Mouse (Mus musculus) cortical plate, adult 2 months (tissue): Measurements from ENCODE around the gene Ccnd3. TPM values are rescaled to one million over a fixed set of nuclear protein-coding genes. Genes with fewer than 3 reads are reported as not detected.
"Not testable (repeated sequence)": the region's sequence is repeated elsewhere in the genome, so short reads cannot be mapped to it uniquely, and the experiment has no call there.

Source experiments
- H3K27ac ChIP-seq: fragments of 200-500 bp; 2 replicates; pipeline ENCODE4 v1.5.1; 2012; ENCODE audit warnings: low read length, control low read depth, inconsistent platforms; ENCODE audit not compliant: insufficient read depth
- H3K4me1 ChIP-seq: fragments of 200-500 bp; 2 replicates; pipeline ENCODE4 v1.6.1; 2011; ENCODE audit warnings: low read length; ENCODE audit not compliant: control insufficient read depth, insufficient read depth
- H3K4me3 ChIP-seq: fragments of 200-500 bp; 2 replicates; pipeline ENCODE4 v1.5.1; 2011; ENCODE audit warnings: mild to moderate bottlenecking, low read length, control low read depth; ENCODE audit not compliant: insufficient read depth
- CTCF ChIP-seq: fragments of 200-500 bp; IDR thresholded peaks from 2 replicates; pipeline ENCODE4 v1.5.1; 2011; ENCODE audit warnings: mild to moderate bottlenecking, control low read depth, low read length; ENCODE audit not compliant: insufficient read depth; ENCODE audit errors: extremely low read depth
- POLR2A ChIP-seq: fragments of 200-500 bp; IDR thresholded peaks from 2 replicates; pipeline ENCODE4 v1.6.1; 2011; ENCODE audit warnings: mild to moderate bottlenecking, low read length, control low read depth; ENCODE audit not compliant: insufficient read depth; ENCODE audit errors: extremely low read depth
- polyA plus RNA-seq: library from polyadenylated mRNA; depleted of rRNA; stranded (reverse); fragments of >200 nt; gene quantifications from 2 replicates; pipeline ENCODE4 v1.2.3, GENCODE M21; 2012

Gene Ccnd3
- polyA plus RNA-seq, 1 experiment = 31.3 TPM

DNA sequence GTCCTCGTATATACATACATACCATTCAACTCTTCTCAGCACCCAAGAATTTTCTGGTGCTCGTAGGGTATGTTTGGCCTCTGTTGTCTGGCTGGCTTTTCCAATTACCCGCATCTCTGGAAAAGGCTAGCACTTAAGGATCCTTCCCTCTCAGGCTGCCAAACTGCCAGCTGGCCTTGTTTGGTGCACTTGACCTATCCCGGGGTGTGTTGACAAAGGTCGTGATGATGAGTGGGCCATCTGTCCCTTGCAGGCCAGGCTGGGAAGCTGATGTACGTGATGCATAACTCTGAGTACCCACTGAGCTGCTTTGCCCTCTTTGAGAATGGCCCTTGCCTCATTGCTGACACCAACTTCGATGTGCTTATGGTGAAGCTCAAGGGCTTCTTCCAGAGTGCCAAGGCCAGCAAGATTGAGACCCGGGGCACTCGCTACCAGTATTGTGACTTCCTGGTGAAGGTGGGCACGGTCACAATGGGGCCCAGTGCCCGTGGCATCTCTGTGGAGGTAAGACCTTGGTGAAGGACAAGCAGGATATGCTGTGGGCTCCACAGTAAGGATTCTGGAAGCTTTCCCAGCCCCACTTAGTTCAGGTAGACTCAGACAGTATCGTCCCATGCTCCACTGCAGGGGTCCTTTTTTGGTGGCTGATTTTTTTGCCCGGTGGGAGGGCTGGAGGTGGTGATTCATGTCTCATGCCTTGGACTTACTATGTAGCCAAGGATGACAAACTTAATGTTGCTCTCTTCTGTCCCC, 113.9 kb downstream of the Ccnd3 start:
- Histone ChIP-seq H3K4me1 (no peaks in the 10 kb centered on the region), H3K27ac (no peak overlapping the region), H3K4me3 (no peak overlapping the region)
- TF ChIP-seq CTCF = no peak
- no peak for TF ChIP-seq POLR2A

DNA sequence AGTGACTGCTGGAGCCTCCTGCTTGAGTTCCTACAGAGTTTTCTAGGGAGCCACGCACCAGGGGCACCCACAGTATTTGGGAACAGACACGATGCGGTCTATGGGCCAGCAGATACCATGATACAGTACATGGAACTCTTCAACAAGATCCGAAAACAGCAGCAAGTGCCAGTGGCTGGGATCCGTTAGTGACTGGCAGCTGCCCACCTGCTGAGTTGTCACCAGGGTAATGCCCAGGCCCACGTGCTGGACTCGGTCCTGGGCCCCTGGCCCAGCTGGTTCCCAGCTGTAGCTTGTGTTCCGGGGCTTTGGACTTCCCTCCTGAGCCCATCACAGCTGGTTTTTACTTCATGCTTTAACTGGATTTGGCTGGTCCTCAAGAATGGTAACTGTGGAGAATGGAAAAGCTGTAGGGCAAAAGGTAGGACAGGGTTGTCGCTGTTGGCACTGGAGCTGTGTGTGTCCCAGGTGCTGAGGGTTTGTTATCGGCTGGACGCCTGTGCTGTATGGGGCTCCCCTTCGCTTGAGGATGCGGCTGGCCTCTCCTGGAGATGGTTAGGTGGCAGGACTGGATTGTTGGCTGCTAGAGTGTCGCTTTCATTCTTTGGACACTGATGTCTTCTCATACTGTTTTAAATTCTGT, 118.2 kb downstream of the Ccnd3 start:
- no peaks in the 10 kb centered on the region for H3K4me1 ChIP-seq
- TF ChIP-seq POLR2A = no peak
- TF ChIP-seq CTCF = no peak
- H3K27ac ChIP-seq = no peak overlapping the region
- no peak overlapping the region for H3K4me3 ChIP-seq

DNA sequence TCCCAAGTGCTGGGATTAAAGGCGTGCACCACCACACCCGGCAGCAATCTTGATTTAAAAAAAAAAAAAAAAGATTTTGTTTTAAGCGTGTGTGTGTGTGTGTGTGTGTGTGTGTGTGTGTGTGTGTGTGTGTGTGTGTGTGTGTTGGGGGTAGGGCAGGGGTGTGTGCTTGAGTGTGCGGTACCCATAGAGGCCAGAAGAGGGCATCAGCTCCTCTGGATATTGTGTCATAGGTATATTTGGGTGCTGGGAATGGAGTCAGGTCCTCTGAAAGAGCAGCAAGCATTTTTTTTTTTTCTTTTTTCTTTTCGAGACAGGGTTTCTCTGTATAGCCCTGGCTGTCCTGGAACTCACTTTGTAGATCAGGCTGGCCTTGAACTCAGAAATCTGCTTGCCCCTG, 119.7 kb downstream of the Ccnd3 start:
- H3K4me1 ChIP-seq, H3K4me3 ChIP-seq, H3K27ac ChIP-seq: not testable (repeated sequence)

DNA sequence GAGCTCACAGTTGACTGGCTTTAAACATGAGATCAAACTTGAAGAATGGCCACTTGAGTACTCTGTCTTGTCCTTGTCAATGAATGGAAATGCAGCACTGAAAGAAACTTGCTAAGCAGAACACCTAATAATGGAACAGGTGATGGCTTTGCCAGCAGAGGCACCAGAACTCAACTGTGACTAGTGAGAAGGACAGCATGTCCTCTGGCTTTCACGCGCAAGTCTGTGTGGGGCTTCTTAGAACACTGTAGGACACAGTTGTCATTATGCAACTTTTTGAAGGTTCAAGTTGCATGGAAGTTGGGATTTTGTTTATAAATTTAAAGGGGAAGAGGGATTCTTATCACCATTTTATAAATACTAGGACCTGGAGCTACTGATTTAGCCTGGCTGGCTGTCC, 120.2 kb downstream of the Ccnd3 start:
- no peak overlapping the region for H3K27ac ChIP-seq
- H3K4me3 ChIP-seq = no peak overlapping the region
- H3K4me1 ChIP-seq = no peaks in the 10 kb centered on the region
- TF ChIP-seq POLR2A (no peak), CTCF (no peak)

DNA sequence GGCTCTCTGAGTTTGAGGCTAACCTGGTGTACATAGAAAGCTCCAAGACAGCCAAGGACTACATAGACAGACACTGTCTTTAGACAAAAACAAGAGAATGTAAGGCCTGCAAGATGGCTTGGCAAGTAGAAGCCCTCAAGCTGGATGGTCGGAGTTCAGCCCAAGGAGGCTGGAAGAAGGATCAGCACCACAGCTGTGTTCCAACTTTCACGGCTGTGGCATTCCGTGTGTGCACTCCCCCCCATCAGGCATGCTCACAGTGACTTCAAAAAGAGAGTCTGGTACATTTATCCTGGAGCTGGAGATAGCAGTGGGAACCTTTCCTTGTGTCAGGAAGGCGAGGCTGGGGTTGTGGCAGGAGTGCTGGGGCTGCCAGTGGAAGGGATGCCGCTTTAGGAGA, 121.2 kb downstream of the Ccnd3 start:
- H3K27ac ChIP-seq = no peak overlapping the region
- no peak overlapping the region for H3K4me3 ChIP-seq
- H3K4me1 ChIP-seq = peaks cover 3% of the 10 kb centered on the region; the same call in 1 of the 2 replicates
- TF ChIP-seq POLR2A = no peak
- no peak for TF ChIP-seq CTCF

- TF ChIP-seq POLR2A (no peak), CTCF (no peak)
- H3K4me3 ChIP-seq = no peak overlapping the region
- peaks cover 3% of the 10 kb centered on the region; the same call in 1 of the 2 replicates for H3K4me1 ChIP-seq
- no peak overlapping the region for H3K27ac ChIP-seq
Measured at GRCm38 (mm10) chr17:47627791-47628190, 122.9 kb downstream of the Ccnd3 start.

GRCm38 (mm10) chr17:47628851-47629676, 124.2 kb downstream of the Ccnd3 start:
- TF ChIP-seq CTCF (no peak), POLR2A (no peak)

GRCm38 (mm10) chr17:47629717-47630677, 125.1 kb downstream of the Ccnd3 start:
- no peak for TF ChIP-seq POLR2A
- TF ChIP-seq CTCF = no peak
- Histone ChIP-seq H3K4me1 (peaks cover 3% of the 10 kb centered on the region; the same call in 1 of the 2 replicates), H3K27ac (no peak overlapping the region)

More at GRCm38 (mm10) chr17:47628851-47629676, 124.2 kb downstream of the Ccnd3 start:
- Histone ChIP-seq H3K4me3 (peak overlapping the region; percentile 91), H3K27ac (peak overlapping the region; percentile 97), H3K4me1 (peaks cover 3% of the 10 kb centered on the region; the same call in 1 of the 2 replicates)

GRCm38 (mm10) chr17:47630678-47631065, 125.8 kb downstream of the Ccnd3 start, which contains the start of gene Usp49:
TSS of gene Usp49 (plus strand) at chr17:47630690.
- no peak within 1 kb of the TSS for H3K27ac ChIP-seq
- no peak for TF ChIP-seq CTCF
- TF ChIP-seq POLR2A = no peak
- H3K4me1 ChIP-seq = peaks cover 3% of the 10 kb centered on the region; the same call in 1 of the 2 replicates
- peak within 1 kb of the TSS; percentile 91 for H3K4me3 ChIP-seq

More at GRCm38 (mm10) chr17:47629717-47630677, 125.1 kb downstream of the Ccnd3 start:
- peak overlapping the region; percentile 91 for H3K4me3 ChIP-seq
